Mouse (Mus musculus) neural tube, embryonic 11.5 days (tissue): ENCODE data around the gene Wif1. TPM values are rescaled to one million over a fixed set of nuclear protein-coding genes. Genes with fewer than 3 reads are reported as not detected.
A peak's percentile ranks its signal among the peaks of the same experiment; 100 is the strongest.

Source experiments
- ATAC-seq: fragments of 200-750 bp; cut with Nextera tagmentation; 2 replicates; pipeline ENCODE4 v1.8.0; 2017; ENCODE audit warnings: moderate number of reproducible peaks, mild to moderate bottlenecking, moderate TSS enrichment, moderate library complexity; ENCODE audit not compliant: insufficient read depth, low FRiP score, low TSS enrichment
- DNase-seq: peaks from one replicate; pipeline ENCODE4 v3.0.0-alpha.2; 2015; ENCODE audit warnings: low spot score
- H3K27ac ChIP-seq: fragments of 300-500 bp; sonication (generic); 2 replicates; pipeline ENCODE4 v1.5.1; 2014; ENCODE audit warnings: low read depth, mild to moderate bottlenecking, low read length
- H3K27me3 ChIP-seq: fragments of 300-500 bp; sonication (generic); 2 replicates; pipeline ENCODE4 v1.6.1; 2014; ENCODE audit warnings: mild to moderate bottlenecking, low read length, mixed read lengths; ENCODE audit not compliant: control insufficient read depth, insufficient read depth
- H3K36me3 ChIP-seq: fragments of 300-500 bp; sonication (generic); 2 replicates; pipeline ENCODE4 v1.6.1; 2014; ENCODE audit warnings: mild to moderate bottlenecking, low read length, moderate library complexity, mixed read lengths; ENCODE audit not compliant: control insufficient read depth, insufficient read depth
- H3K4me1 ChIP-seq: fragments of 300-500 bp; sonication (generic); 2 replicates; pipeline ENCODE4 v1.6.1; 2014; ENCODE audit warnings: low read length, mixed read lengths; ENCODE audit not compliant: control insufficient read depth, insufficient read depth
- H3K4me2 ChIP-seq: fragments of 300-500 bp; sonication (generic); 2 replicates; pipeline ENCODE4 v1.6.1; 2014; ENCODE audit warnings: low read depth, mild to moderate bottlenecking, moderate library complexity
- H3K4me3 ChIP-seq: fragments of 300-500 bp; sonication (generic); 2 replicates; pipeline ENCODE4 v1.5.1; 2014; ENCODE audit warnings: low read depth, low read length
- H3K9ac ChIP-seq: fragments of 300-500 bp; sonication (generic); 2 replicates; pipeline ENCODE4 v1.6.1; 2014; ENCODE audit warnings: mild to moderate bottlenecking, low read length
- H3K9me3 ChIP-seq: fragments of 300-500 bp; sonication (generic); 2 replicates; pipeline ENCODE4 v1.6.1; 2016; ENCODE audit warnings: low read length; ENCODE audit not compliant: control insufficient read depth
- WGBS: fragments of 180-500 bp; shearing (Covaris S2); extraction: QIAGEN DNeasy Blood & Tissue Kit; methylation state at CpG from one replicate; pipeline ENCODE4 v1.1.7; 2014; 5-methylcytosine and 5-hydroxymethylcytosine counted together
- polyA plus RNA-seq: library from polyadenylated mRNA; unstranded; fragments of >200 nt; fragmentation: Nextera tagmentation; extraction: Ambion mirVana; gene quantifications from 2 replicates; pipeline ENCODE4 v1.2.1, GENCODE M21; 2014

The Wif1 gene
- polyA plus RNA-seq, 1 experiment from 2014 or later = 8.5 TPM

GRCm38 (mm10) chr10:121034569-121034947, 798 bp downstream of the Wif1 start:
- no peak overlapping the region for H3K27ac ChIP-seq
- H3K4me1 ChIP-seq = peaks cover 3% of the 10 kb centered on the region; the same call in 1 of the 2 replicates
- WGBS = 11% methylated on average over 5 of the region's 5 CpGs
- H3K4me2 ChIP-seq = peak overlapping the region; percentile 87
- no peaks in the 10 kb centered on the region for H3K9me3 ChIP-seq
- peaks cover 4% of the 10 kb centered on the region for H3K27me3 ChIP-seq
- H3K4me3 ChIP-seq = peak overlapping the region; percentile 47
- ATAC-seq = no peak
- no peaks in the 10 kb centered on the region for H3K36me3 ChIP-seq
- H3K9ac ChIP-seq = peak overlapping the region; percentile 40; the same call in 1 of the 2 replicates
- no peak for DNase-seq

GRCm38 (mm10) chr10:121038556-121039284, 5.0 kb downstream of the Wif1 start:
- no peak for DNase-seq
- peaks cover 6% of the 10 kb centered on the region for H3K4me1 ChIP-seq
- H3K27ac ChIP-seq = no peak overlapping the region
- H3K27me3 ChIP-seq = peaks cover 4% of the 10 kb centered on the region
- H3K36me3 ChIP-seq = no peaks in the 10 kb centered on the region
- H3K9me3 ChIP-seq = no peaks in the 10 kb centered on the region
- H3K9ac ChIP-seq = no peak overlapping the region
- 84% methylated on average over 4 of the region's 4 CpGs for WGBS
- H3K4me3 ChIP-seq = no peak overlapping the region
- no peak overlapping the region for H3K4me2 ChIP-seq
- no peak for ATAC-seq

DNA sequence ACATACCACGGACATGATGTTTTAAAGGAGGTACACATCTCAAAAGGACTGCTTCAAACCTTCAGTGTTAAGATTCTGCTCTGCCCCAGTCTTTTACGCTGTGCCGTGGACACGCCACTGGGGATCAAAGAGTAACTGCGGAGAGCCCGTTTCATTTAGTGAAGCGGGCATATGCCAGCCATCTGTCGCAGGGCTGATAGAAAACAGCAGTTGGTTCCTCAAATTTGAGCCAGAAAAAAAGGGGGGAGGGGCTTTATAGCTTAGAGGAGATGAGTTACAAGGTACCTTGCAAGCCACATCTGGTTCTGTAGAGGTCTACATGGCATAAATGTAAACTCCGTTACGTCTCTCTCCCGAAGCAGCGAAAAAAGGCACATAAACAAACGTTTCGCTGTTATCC, 7.2 kb downstream of the Wif1 start:
- 53% methylated on average over 14 of the region's 14 CpGs for WGBS
- Histone ChIP-seq H3K4me1 (peaks cover 6% of the 10 kb centered on the region), H3K9ac (no peak overlapping the region), H3K27ac (no peak overlapping the region), H3K27me3 (no peaks in the 10 kb centered on the region), H3K36me3 (no peaks in the 10 kb centered on the region), H3K9me3 (no peaks in the 10 kb centered on the region), H3K4me3 (no peak overlapping the region), H3K4me2 (no peak overlapping the region)
- ATAC-seq = no peak
- DNase-seq = peak; percentile 25

GRCm38 (mm10) chr10:121047440-121047839, 13.7 kb downstream of the Wif1 start:
- DNase-seq (peak; percentile 16), ATAC-seq (no peak)
- WGBS = 80% methylated on average over 10 of the region's 10 CpGs
- Histone ChIP-seq H3K27ac (no peak overlapping the region), H3K9ac (no peak overlapping the region), H3K27me3 (no peaks in the 10 kb centered on the region), H3K36me3 (no peaks in the 10 kb centered on the region), H3K4me2 (no peak overlapping the region), H3K9me3 (no peaks in the 10 kb centered on the region), H3K4me3 (no peak overlapping the region), H3K4me1 (no peaks in the 10 kb centered on the region)

DNA sequence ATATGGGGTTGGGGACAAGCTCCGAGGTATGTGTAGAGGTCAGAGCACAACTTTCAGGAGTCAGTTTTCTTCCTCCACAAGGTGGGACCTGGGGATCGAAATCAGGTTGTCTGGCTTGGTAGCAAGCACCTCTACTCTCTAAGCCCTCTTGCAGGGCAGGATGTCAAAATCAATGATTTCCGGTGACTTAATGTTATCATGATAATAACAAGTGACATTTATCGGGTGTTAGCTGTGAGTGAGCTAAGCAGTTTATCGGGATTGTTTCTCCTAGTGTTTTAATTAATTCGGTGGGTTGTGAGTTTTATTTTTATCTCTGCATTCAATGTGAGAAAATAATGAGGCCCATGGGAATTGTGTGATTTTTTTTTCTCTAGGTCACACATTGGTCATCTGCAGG, 18.3 kb downstream of the Wif1 start:
- DNase-seq (no peak), ATAC-seq (no peak)
- Histone ChIP-seq H3K27me3 (no peaks in the 10 kb centered on the region), H3K4me1 (0 out of 2 replicates have a peak, but pooled peaks cover 3% of the 10 kb centered on the region), H3K27ac (no peak overlapping the region), H3K9ac (no peak overlapping the region), H3K9me3 (no peaks in the 10 kb centered on the region), H3K36me3 (no peaks in the 10 kb centered on the region), H3K4me2 (no peak overlapping the region), H3K4me3 (no peak overlapping the region)
- 93% methylated on average over 6 of the region's 6 CpGs for WGBS

DNA sequence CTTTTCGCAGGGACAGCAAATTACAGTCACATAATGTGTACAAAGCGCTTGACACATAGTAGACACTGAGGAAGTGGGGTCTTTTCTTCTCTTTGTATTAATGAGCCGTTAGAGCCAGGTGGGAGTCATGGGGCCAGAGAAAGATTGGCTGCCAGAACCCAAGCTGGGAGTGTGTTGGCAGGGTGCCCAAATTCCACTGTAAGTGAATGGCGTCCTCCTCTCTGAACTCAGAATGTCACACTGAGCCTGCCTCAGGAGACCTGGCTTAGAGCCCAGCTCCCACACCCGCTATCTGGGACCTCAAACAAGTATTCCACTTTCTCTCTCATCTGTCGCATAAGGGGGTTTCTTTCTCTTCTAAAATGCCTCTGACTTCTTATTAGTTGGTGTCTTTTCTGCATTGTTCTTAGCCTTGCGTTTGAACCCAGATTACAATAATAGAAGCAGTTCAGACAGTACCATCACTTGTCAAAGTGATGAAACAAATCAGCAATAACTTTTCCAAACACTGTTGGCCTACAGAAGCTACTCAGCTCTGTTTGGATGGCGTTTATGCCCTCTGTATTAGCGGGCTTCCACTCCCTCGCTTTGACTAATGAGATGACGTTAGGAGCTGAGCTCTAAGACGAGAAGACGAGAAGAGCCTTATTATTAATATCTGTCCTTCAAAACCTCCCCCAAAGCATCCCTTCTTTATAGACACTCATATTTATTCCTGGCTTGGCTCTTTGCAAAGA, 21.9 kb downstream of the Wif1 start:
- no peak overlapping the region for H3K9ac ChIP-seq
- no peak overlapping the region for H3K27ac ChIP-seq
- no peak overlapping the region for H3K4me3 ChIP-seq
- no peaks in the 10 kb centered on the region for H3K9me3 ChIP-seq
- DNase-seq (peak; percentile 66), ATAC-seq (peak; percentile 61; the same call in 1 of the 2 replicates)
- H3K36me3 ChIP-seq = no peaks in the 10 kb centered on the region
- 0 out of 2 replicates have a peak, but pooled peaks cover 3% of the 10 kb centered on the region for H3K4me1 ChIP-seq
- H3K27me3 ChIP-seq = no peaks in the 10 kb centered on the region
- no peak overlapping the region for H3K4me2 ChIP-seq
- WGBS = 55% methylated on average over 13 of the region's 13 CpGs

- WGBS = 87% methylated on average over 6 of the region's 6 CpGs
Observed at GRCm38 (mm10) chr10:121056823-121057222, 23.1 kb downstream of the Wif1 start.

GRCm38 (mm10) chr10:121059043-121060003, 25.6 kb downstream of the Wif1 start:
- Histone ChIP-seq H3K27ac (no peak overlapping the region), H3K36me3 (no peaks in the 10 kb centered on the region), H3K4me3 (no peak overlapping the region), H3K4me1 (0 out of 2 replicates have a peak, but pooled peaks cover 3% of the 10 kb centered on the region), H3K9me3 (no peaks in the 10 kb centered on the region), H3K27me3 (no peaks in the 10 kb centered on the region), H3K4me2 (no peak overlapping the region), H3K9ac (no peak overlapping the region)
- ATAC-seq (no peak), DNase-seq (no peak)
- WGBS = 82% methylated on average over 23 of the region's 23 CpGs

More at GRCm38 (mm10) chr10:121056823-121057222, 23.1 kb downstream of the Wif1 start:
- no peaks in the 10 kb centered on the region for H3K36me3 ChIP-seq
- no peak overlapping the region for H3K27ac ChIP-seq
- ATAC-seq (no peak), DNase-seq (no peak)
- no peaks in the 10 kb centered on the region for H3K9me3 ChIP-seq
- no peak overlapping the region for H3K9ac ChIP-seq
- H3K27me3 ChIP-seq = no peaks in the 10 kb centered on the region
- no peak overlapping the region for H3K4me2 ChIP-seq
- H3K4me3 ChIP-seq = no peak overlapping the region
- 0 out of 2 replicates have a peak, but pooled peaks cover 3% of the 10 kb centered on the region for H3K4me1 ChIP-seq
